Mouse (Mus musculus): ENCODE results near the gene A730049H05Rik. TPM values are rescaled to one million over a fixed set of nuclear protein-coding genes. Genes with fewer than 3 reads are reported as not detected.

The A730049H05Rik gene
- polyA plus RNA-seq, 1 experiment from 2014 or later = 0.40 TPM

DNA sequence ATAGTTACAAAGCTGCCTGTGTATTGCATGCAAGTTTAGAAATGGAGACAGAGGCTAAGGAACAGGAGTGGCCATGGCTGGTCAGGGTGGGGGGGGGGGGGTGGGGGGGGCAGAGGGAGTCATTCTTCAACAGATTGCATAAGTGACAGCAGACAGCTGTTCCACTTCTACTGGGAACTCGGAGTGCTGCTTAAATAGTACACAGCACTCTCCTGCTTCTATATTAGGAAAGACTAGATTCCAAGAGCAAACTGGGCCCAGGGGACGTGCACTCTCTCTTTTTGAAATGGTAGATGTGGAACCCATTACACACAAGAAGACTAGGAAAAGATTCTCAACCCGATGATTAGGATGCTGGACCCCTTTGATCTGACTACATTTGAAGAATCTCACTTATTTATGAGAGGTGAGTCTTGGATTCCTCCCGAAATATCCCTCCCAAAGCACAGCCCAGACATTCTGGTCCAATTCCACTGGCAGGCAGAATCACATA lies 52.9 kb downstream of the A730049H05Rik start, which contains the start of gene Gm15737:
TSS of gene Gm15737 (plus strand) at position 269 of the 493 bp plus-strand sequence.
- ATAC-seq (ENCODE audit: low FRiP score) = no peak
- no peak within 1 kb of the TSS for H3K27ac ChIP-seq
- H3K36me3 ChIP-seq = no peaks in the 10 kb centered on the region
- peaks cover 8% of the 10 kb centered on the region; the same call in 1 of the 2 replicates for H3K4me1 ChIP-seq
- H3K9ac ChIP-seq = no peak within 1 kb of the TSS
- H3K9me3 ChIP-seq (replicated peaks) = no peaks in the 10 kb centered on the region
- H3K4me2 ChIP-seq (replicated peaks) = no peak within 1 kb of the TSS
- H3K27me3 ChIP-seq = no peaks in the 10 kb centered on the region
- WGBS = 62% methylated on average over 4 of the region's 4 CpGs
- H3K4me3 ChIP-seq = no peak within 1 kb of the TSS

DNA sequence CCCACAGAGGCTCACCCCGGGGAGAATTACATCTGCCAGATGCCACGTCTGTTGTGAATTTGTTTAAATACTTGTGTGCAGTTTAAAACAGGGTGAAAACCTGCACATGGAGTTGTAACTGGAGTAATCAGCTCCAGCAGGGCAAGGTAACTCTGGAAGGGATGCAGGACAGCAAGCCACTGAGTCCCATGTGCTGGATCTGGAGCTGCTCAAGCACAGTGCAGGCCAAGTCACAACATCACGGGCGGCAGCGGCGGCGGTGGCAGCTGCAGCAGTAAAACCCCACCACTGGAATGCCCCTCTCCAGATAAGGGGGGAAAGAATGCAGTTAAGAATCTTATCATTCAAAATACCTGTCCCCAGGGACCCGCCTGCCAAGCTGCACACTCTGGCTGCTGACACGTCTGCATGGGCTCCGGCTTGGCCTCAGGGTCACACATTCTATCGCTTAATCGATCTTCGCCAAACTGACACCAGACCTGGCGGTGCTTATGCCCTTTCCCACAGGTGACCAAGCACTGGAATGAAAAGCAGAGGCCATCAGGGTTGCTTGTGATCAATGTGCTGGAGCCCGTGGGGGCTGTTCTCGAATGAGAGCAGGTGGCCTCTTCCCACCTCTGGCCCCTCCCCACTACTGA lies 53.4 kb downstream of the A730049H05Rik start:
- Histone ChIP-seq H3K36me3 (no peaks in the 10 kb centered on the region), H3K27me3 (no peaks in the 10 kb centered on the region), H3K4me2 (replicated peaks) (no peak overlapping the region), H3K4me1 (peaks cover 8% of the 10 kb centered on the region; the same call in 1 of the 2 replicates), H3K4me3 (no peak overlapping the region), H3K9me3 (replicated peaks) (no peaks in the 10 kb centered on the region), H3K27ac (no peak overlapping the region), H3K9ac (no peak overlapping the region)
- no peak for ATAC-seq (ENCODE audit: low FRiP score)
- WGBS = 56% methylated on average over 16 of the region's 16 CpGs

DNA sequence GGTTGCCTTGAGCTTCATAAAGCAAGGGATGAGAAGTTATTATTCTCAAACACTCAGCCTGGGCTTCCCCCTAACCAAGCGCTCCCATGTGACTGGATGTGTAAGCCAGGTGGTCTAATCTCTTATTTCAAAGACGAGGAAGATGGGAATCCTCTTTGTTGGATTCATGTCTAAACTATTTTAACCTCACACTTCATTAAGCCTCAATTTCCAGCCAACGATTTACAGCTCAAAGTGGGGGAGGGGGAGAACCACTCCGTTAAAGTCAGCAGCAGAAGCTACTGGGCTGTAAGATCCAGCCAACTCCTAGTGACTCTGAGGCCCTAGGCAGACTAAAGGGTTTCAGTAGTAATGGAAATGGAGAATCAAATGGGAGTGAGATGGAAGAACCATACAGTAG lies 55.5 kb downstream of the A730049H05Rik start:
- H3K27ac ChIP-seq = no peak overlapping the region
- no peak for ATAC-seq (ENCODE audit: low FRiP score)
- H3K4me3 ChIP-seq = no peak overlapping the region
- no peak overlapping the region for H3K4me2 ChIP-seq (replicated peaks)
- H3K9ac ChIP-seq = no peak overlapping the region
- WGBS = 61% methylated on average over 4 of the region's 4 CpGs
- peaks cover 8% of the 10 kb centered on the region; the same call in 1 of the 2 replicates for H3K4me1 ChIP-seq
- H3K27me3 ChIP-seq = no peaks in the 10 kb centered on the region
- H3K36me3 ChIP-seq = no peaks in the 10 kb centered on the region
- H3K9me3 ChIP-seq (replicated peaks) = no peaks in the 10 kb centered on the region

DNA sequence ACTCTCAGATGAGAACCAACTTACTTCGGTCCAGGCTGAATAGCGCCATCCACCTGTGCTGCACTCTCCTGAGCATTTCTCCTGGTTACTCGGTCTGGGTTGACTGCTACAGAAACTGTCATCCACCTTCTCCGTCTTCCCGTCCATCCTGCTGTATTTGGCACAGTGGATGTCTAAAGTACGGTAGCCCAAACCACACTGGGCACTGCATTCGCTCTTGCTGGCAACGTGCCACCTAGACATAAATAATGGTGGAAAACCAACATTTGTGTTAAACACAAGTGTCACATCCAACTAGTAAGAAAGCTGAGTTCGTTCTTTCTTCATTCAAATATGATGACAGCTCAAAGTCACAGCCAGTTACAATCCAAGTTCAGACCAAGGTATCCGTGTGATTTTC lies 56.5 kb downstream of the A730049H05Rik start:
- Histone ChIP-seq H3K36me3 (0 out of 2 replicates have a peak, but pooled peaks cover 3% of the 10 kb centered on the region), H3K9me3 (replicated peaks) (no peaks in the 10 kb centered on the region), H3K4me3 (no peak overlapping the region), H3K4me2 (replicated peaks) (no peak overlapping the region), H3K4me1 (peaks cover 8% of the 10 kb centered on the region; the same call in 1 of the 2 replicates), H3K9ac (no peak overlapping the region), H3K27ac (no peak overlapping the region), H3K27me3 (no peaks in the 10 kb centered on the region)
- ATAC-seq (ENCODE audit: low FRiP score) = no peak
- 86% methylated on average over 10 of the region's 10 CpGs for WGBS

DNA sequence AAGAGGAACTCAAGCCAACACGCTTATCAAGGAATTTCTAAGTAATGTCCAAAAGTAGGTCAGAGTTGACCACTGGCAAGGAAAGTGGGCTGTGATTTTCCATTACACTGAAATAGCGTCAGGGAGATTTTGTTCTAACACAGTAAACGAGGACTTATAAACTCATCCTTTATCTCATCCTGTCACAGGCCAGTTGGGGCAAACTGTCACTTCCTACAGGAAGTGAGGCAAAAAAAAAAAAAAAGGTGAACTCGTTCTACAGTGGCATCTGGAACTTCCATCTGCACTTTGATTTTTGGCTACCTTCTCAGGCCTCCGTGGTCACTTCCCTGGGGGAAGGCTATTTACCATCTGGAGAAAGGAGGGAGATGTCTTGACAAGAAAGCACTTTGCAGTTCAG lies 58.6 kb downstream of the A730049H05Rik start:
- no peak overlapping the region for H3K4me3 ChIP-seq
- no peaks in the 10 kb centered on the region for H3K9me3 ChIP-seq (replicated peaks)
- 74% methylated on average over 5 of the region's 5 CpGs for WGBS
- H3K4me1 ChIP-seq = peaks cover 2% of the 10 kb centered on the region; the same call in 1 of the 2 replicates
- 0 out of 2 replicates have a peak, but pooled peaks cover 3% of the 10 kb centered on the region for H3K36me3 ChIP-seq
- no peak for ATAC-seq (ENCODE audit: low FRiP score)
- no peaks in the 10 kb centered on the region for H3K27me3 ChIP-seq
- H3K27ac ChIP-seq = no peak overlapping the region
- no peak overlapping the region for H3K9ac ChIP-seq
- H3K4me2 ChIP-seq (replicated peaks) = no peak overlapping the region

DNA sequence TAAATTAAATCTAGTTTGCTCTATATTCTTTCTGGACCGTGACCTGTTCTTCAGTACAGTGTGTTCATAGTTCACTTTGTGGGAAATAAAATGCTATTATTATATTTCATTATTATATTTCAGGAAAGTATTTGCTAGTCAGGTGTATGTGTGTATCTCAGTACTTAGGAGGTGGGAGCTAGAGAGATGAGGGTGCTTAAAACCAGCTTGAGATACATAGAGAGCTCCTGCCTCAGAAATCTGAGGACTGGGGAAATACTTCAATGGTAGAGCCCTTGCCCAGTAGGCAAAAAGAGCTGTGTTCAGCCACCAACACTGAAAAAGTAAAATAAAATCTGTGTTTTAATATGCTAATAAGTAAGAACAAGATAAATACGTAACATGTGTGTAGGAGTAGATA lies 59.1 kb downstream of the A730049H05Rik start:
- ATAC-seq (ENCODE audit: low FRiP score) = no peak
- 92% methylated on average over 2 of the region's 2 CpGs for WGBS
- Histone ChIP-seq H3K27me3 (no peaks in the 10 kb centered on the region), H3K36me3 (0 out of 2 replicates have a peak, but pooled peaks cover 3% of the 10 kb centered on the region), H3K4me1 (no peaks in the 10 kb centered on the region), H3K9me3 (replicated peaks) (no peaks in the 10 kb centered on the region), H3K9ac (no peak overlapping the region), H3K4me2 (replicated peaks) (no peak overlapping the region), H3K4me3 (no peak overlapping the region), H3K27ac (no peak overlapping the region)

DNA sequence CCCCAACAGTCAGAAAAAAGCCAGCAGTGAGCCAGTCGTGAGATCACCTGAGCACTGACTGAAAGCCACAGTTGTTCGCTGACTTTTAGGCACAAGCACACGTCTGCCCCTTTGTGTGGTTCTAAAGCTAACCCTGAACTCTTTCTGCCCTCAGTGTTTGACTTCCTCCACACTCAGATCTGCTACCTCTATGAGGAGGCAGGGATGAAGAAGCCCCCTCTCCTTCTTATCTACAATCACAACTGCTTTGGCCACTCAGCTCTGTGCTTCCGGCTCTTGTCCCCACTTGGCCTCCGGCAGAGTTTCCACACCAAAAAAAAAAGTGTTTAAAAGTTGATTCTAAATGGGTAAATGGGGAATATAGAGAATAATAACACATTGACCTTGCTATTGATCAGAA lies 59.8 kb downstream of the A730049H05Rik start:
- Histone ChIP-seq H3K4me2 (replicated peaks) (no peak overlapping the region), H3K4me1 (no peaks in the 10 kb centered on the region), H3K36me3 (0 out of 2 replicates have a peak, but pooled peaks cover 3% of the 10 kb centered on the region), H3K27ac (no peak overlapping the region), H3K9me3 (replicated peaks) (no peaks in the 10 kb centered on the region), H3K4me3 (no peak overlapping the region), H3K27me3 (no peaks in the 10 kb centered on the region), H3K9ac (no peak overlapping the region)
- WGBS = 73% methylated on average over 5 of the region's 5 CpGs
- ATAC-seq (ENCODE audit: low FRiP score) = no peak

DNA sequence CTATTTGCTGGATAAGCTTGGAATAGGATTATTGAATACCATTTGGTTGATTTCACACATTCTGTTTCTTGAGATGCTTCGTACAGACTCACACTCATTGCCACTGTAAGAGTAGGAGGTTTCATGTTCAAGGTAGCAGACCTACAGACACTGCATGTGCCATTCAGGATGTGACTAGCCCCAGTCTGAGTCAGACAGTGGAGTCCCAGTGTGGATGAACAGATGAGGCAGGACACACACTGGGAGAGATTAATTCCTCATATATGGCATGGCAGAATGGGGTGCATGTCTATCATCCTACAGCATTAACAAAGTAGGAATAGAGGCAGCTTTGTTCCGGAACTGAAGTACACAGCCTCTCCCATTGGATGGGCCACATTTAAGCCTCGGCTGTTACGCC lies 61.0 kb downstream of the A730049H05Rik start:
- no peak for ATAC-seq (ENCODE audit: low FRiP score)
- no peak overlapping the region for H3K4me3 ChIP-seq
- no peak overlapping the region for H3K4me2 ChIP-seq (replicated peaks)
- no peaks in the 10 kb centered on the region for H3K27me3 ChIP-seq
- H3K9ac ChIP-seq = no peak overlapping the region
- H3K27ac ChIP-seq = no peak overlapping the region
- no peaks in the 10 kb centered on the region for H3K9me3 ChIP-seq (replicated peaks)
- 96% methylated on average over 4 of the region's 4 CpGs for WGBS
- no peaks in the 10 kb centered on the region for H3K4me1 ChIP-seq
- 0 out of 2 replicates have a peak, but pooled peaks cover 3% of the 10 kb centered on the region for H3K36me3 ChIP-seq

DNA sequence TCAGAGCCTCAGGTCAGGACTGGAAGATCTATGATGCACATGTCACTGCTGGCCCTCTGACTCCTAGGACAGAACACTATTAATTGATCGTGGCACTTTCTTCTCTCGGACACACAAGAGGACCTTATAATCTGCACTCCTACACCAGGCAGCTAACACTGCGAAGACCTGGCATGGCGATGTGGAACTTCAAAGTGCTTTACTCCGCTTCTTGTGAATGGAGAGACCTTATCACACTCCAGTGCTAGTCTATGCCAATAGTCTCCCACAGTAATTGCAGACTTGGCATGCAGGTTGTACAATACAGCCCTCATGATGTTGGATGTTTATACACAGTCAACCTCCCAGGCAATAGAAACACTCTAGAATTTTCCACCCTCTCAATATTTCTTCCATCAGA lies 62.5 kb downstream of the A730049H05Rik start:
- Histone ChIP-seq H3K4me1 (peaks cover 6% of the 10 kb centered on the region; the same call in 1 of the 2 replicates), H3K9me3 (replicated peaks) (no peaks in the 10 kb centered on the region), H3K27ac (no peak overlapping the region), H3K4me3 (no peak overlapping the region), H3K4me2 (replicated peaks) (no peak overlapping the region), H3K9ac (no peak overlapping the region), H3K36me3 (0 out of 2 replicates have a peak, but pooled peaks cover 3% of the 10 kb centered on the region), H3K27me3 (no peaks in the 10 kb centered on the region)
- WGBS = 97% methylated on average over 5 of the region's 5 CpGs
- ATAC-seq (ENCODE audit: low FRiP score) = no peak

DNA sequence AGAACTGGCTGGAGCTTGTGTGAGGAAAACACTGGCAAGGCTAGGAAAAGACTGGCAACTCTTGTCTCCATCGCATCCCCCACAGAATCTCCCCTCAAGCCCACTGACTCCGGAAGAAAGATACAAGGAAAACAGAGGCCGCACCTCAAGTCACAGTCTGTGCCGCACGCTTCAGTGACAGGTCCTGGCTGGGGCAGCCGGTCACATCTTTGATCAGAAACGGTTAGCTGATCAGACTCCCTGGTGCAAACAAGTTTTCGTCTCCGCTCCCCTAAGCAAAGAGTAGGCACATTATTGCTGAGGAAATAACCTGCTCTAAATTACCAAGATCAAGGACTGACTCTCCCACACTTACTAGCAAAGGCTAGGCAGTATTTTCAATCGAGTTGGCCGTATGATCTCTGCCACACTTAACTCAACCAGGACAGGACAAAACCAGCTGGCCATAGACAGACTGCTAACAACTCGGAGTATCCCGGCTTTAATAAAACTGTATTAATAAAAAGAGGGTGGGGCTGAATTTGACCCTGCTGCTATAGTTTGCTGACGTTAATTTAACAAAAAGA lies 63.5 kb downstream of the A730049H05Rik start:
- H3K36me3 ChIP-seq = 0 out of 2 replicates have a peak, but pooled peaks cover 3% of the 10 kb centered on the region
- no peak overlapping the region for H3K4me2 ChIP-seq (replicated peaks)
- peaks cover 6% of the 10 kb centered on the region; the same call in 1 of the 2 replicates for H3K4me1 ChIP-seq
- no peak for ATAC-seq (ENCODE audit: low FRiP score)
- H3K9ac ChIP-seq = no peak overlapping the region
- no peak overlapping the region for H3K27ac ChIP-seq
- no peak overlapping the region for H3K4me3 ChIP-seq
- H3K27me3 ChIP-seq = no peaks in the 10 kb centered on the region
- 74% methylated on average over 14 of the region's 14 CpGs for WGBS
- no peaks in the 10 kb centered on the region for H3K9me3 ChIP-seq (replicated peaks)

DNA sequence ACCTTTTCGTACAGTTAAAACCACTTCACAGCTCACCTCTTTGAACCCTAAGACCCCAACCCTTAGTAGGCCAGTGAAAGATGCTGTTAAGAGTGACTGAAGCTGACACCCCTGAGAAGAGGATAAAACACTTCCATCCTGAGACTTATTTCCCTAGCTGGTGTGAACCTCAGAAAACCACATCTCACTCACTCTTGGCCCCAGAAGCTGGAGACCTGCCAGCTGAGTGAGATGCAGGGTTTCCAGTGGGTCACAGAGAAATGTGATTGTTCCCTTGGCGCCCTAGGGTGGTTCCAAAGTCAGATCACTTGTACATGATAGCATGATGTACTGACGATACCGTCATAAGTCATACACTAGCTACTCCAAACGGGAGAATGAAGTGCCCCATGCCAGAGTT lies 66.2 kb downstream of the A730049H05Rik start:
- Histone ChIP-seq H3K4me3 (no peak overlapping the region), H3K27ac (no peak overlapping the region), H3K36me3 (no peaks in the 10 kb centered on the region), H3K4me2 (replicated peaks) (no peak overlapping the region), H3K9me3 (replicated peaks) (no peaks in the 10 kb centered on the region), H3K4me1 (peaks cover 6% of the 10 kb centered on the region; the same call in 1 of the 2 replicates), H3K9ac (no peak overlapping the region), H3K27me3 (no peaks in the 10 kb centered on the region)
- no peak for ATAC-seq (ENCODE audit: low FRiP score)
- 81% methylated on average over 5 of the region's 5 CpGs for WGBS

DNA sequence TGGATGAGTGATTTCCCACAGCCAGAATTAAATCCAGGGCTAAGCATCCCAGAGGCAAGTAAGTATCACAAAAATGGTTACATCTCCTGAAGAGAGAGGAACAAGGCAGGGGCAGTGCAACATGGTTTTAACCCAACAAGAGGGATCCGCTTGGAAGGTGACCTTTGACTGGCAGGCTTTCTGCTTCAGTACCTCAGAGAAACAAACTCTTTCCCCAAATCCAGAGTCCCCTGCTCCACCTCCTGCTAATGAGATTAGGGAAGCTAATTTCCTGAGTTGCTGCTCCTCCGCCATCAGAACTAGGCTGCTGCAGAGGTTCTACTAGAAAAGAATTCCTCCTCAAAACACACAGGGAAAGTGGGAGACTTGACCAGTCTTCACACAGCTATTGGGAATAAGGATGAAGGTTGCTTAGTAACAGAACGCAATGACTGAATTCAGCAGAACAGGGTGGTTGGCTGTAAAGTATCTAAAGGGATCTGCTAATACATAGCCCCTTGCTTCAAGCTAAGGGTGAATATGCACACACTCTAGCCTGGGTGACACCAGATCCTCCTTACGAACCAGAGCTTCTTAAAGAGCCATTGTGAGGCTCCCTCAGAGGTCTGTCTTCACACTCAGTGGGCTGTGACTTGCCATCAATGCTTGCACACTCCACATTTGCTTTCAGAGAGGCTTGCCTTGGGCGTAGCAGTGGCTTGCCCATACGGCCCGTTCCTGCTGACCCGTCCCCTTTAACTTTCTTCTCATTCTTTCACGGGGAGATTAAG lies 67.0 kb downstream of the A730049H05Rik start:
- Histone ChIP-seq H3K4me3 (no peak overlapping the region), H3K36me3 (no peaks in the 10 kb centered on the region), H3K9ac (no peak overlapping the region), H3K9me3 (replicated peaks) (no peaks in the 10 kb centered on the region), H3K27ac (no peak overlapping the region), H3K27me3 (no peaks in the 10 kb centered on the region), H3K4me2 (replicated peaks) (no peak overlapping the region), H3K4me1 (peaks cover 6% of the 10 kb centered on the region; the same call in 1 of the 2 replicates)
- 38% methylated on average over 9 of the region's 9 CpGs for WGBS
- ATAC-seq (ENCODE audit: low FRiP score) = no peak

Data from hindbrain, embryonic 12.5 days (tissue).